Mouse (Mus musculus): ENCODE results near the gene Gm49721.
"Not testable (repeated sequence)": the region's sequence is repeated elsewhere in the genome, so short reads cannot be mapped to it uniquely, and the experiment has no call there.

Gm49721 gene

DNA sequence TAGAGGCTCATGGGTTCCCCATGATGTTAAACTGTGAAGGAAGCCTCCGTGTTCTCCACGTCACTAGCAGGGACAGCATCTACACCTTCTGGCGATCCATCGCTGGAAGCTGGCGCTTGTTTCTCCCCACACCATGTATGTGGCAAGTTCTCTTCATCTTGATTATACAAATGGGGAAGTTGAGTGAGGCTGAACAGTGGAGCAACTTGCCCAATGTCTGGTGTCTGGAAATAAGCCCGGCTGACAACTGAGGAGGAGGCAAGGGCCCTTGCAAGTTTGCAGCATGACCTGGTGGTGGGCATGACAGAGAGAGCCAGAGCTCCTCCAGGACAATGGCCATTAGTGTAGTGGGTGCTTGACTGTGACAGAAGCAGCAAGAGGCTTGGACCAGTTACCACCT lies 96.8 kb downstream of the Gm49721 start:
- not testable (repeated sequence) for DNase-seq (ENCODE audit: low spot score in 2 of 2)

DNA sequence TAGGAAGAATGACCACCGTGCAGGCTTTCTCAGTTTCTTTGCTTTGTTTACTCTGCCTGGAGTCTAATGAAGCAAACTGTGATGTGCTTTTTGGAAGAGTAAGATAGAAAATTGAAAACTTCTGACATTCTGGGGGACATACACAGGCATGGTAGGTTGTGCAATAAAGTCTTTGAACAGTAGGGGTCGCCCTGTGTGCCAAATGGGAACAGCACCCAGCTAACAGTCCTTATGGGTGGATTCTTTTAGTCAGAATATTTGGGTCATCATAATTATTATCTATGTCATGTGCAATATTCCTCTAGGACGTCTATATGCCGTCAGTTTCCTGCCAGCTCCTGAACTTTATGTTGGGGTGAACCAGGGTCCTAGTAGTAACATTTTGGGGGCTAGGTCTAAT lies 100.9 kb downstream of the Gm49721 start:
- peak in 1 of 2 experiments; percentile 53 for DNase-seq (ENCODE audit: low spot score in 2 of 2)

DNA sequence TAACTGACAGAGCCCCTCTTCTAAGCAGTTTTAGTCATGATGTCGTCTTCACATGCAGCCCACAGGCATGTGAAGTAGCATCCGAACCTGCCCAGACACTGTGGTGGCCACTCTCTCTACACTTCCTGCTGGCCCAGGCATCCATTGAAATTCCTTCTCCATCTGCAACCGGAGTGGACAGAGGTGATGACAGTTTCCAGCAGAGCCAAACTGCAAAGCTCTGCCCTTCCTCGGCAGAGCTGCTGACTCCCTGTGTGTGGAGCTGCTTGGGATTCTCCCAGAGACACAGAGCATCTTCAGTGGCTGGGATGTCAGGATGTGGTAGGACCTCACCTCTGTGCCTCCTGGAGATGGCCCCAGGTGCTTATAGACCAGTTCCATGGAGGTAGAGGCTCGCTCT lies 105.8 kb downstream of the Gm49721 start:
- DNase-seq (ENCODE audit: low spot score in 2 of 2): not testable (repeated sequence)

DNA sequence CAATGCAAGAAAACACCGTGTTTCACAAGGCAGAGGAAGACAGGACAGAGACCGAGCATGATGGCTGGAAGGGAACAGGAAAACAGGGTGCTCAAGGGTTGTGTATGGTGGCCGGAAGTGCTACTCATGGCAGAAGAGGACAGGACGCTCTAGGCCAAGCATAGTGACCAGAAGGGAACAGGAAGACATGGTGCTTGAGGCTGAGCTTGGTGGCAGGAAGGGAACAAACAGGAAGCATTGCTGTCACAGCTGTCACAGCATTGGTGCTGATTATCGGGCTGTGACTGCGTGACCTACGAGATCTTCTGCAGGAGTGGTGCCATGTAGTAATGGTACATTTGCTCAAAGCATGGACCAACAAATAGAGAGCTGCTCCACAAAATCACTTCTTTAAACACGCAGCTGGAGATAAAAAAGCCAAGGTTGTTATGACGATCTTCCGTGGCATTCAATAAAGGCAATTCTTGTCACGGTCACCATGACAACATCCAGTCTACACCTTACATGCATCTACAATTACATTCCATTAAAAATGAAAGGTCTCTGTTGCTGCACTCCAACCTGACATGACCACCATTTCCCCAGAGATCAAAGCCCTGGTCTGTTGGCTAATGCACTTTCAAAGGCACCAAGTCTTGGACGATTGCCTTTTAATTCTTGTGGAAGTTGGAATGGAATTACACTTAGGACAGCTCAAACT lies 106.9 kb downstream of the Gm49721 start:
- DNase-seq (ENCODE audit: low spot score in 2 of 2): not testable (repeated sequence)

DNA sequence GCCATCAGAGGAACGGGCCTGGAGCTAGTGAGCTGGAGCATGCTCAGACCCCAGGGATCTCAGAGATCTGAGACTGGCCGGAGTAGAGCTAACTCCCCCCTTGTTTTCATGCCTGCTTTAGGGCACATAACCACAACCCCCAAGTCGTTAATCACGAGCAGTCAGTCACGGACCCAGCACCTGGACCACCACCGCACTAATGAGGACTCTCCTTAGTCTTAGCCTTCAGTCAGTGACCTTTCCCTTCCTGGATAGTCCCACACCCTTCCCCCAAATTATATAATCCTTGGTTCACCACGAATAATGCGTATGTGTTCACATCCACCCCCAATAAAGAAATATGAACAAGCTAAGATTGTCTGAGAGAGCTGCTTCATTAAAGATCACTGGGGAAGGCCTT lies 108.1 kb downstream of the Gm49721 start:
- DNase-seq (ENCODE audit: low spot score in 2 of 2): not testable (repeated sequence)
